Mouse (Mus musculus) layer of hippocampus, adult 2 months (tissue): ENCODE measurements at regions not wholly inside any gene's neighbourhood (a gene's known extent, or its start where the extent isn't known, plus 50 kb on each side); places are given as distances from the start of the nearest gene placed in this dataset.
A peak's percentile ranks its signal among the peaks of the same experiment; 100 is the strongest.

ENCODE experiments used
- DNase-seq, 2 experiments: peaks; one replicate each; pipeline ENCODE4 v3.0.0; 2022; ENCODE audit warnings: low spot score in 2 of 2
- H3K27ac ChIP-seq: fragments of 200-600 bp; 2 replicates; pipeline ENCODE4 v1.8.1; 2022
- H3K4me3 ChIP-seq: fragments of 200-600 bp; 2 replicates; pipeline ENCODE4 v1.8.1; 2022; ENCODE audit warnings: mild to moderate bottlenecking
- CTCF ChIP-seq: fragments of 200-600 bp; conservative IDR thresholded peaks from 2 replicates; pipeline ENCODE4 v1.8.1; 2022; ENCODE audit warnings: antibody characterized with exemption, mild to moderate bottlenecking, moderate library complexity

DNA sequence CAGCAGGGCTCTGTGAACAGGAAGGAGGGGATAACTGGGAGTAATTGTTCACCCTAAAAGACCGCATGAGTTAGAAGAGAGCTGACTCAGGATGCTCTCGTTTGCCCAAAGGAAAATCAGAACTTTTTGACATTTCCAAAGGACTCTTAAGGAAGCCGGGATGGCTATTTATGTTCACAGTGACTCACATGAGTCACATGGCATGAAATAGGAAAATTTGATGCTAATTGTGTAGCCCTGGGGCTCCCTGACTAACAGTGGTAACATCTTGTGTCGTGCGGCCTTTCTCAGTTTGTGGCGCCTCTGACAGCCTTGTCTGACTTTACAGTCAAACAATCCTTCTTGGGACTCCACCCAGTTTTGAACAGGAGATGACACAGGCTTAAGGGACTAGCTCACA lies 51.9 kb upstream of the Cacna1a start:
- Histone ChIP-seq H3K27ac (no peak overlapping the region), H3K4me3 (no peak overlapping the region)
- TF ChIP-seq CTCF, result no peak
- DNase-seq, result no peak

DNA sequence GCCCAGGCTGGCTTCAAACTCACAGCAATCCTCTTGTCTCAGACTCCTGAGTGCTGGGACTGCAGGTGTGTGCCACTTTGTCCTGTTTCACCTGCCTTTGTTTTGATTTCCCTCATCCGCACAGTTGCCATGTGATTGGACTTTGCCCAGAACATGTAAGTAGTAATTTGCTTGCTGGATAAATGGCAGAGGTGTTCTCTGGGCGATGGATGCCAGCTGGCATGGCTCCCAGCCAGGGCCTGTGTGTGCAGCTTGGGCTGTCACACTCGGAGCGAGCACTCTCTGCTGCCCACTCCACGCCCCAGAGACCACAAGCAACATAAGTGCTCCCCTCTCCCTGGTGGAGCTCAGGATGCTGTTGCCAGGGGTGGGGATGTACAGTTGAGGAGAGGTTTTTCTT lies 53.9 kb upstream of the Cacna1a start:
- no peak for DNase-seq
- H3K27ac ChIP-seq, result no peak overlapping the region
- TF ChIP-seq CTCF, result no peak

DNA sequence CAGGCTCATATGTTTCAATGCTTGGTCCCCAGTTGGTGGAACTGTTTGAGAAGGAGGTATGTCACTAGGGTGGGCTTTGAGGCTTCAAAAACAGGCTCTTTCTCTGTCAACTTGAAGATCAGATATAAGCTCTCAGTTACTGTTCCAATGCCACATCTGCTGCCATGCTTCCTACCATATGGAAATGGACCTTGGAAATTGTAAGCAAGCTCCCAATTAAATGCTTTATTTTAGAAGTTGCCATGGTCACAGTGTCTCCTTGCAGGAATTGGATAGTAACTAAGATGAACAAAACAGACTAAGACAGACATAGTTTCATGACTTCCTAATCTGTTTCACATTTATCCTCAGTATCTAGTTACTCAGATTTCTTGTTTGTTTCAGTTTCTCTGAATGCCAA lies 56.7 kb upstream of the Cacna1a start:
- Histone ChIP-seq H3K27ac (no peak overlapping the region), H3K4me3 (no peak overlapping the region)
- TF ChIP-seq CTCF, result no peak
- no peak for DNase-seq

More for the DNA sequence above, 53.9 kb upstream of the Cacna1a start:
- no peak overlapping the region for H3K4me3 ChIP-seq

DNA sequence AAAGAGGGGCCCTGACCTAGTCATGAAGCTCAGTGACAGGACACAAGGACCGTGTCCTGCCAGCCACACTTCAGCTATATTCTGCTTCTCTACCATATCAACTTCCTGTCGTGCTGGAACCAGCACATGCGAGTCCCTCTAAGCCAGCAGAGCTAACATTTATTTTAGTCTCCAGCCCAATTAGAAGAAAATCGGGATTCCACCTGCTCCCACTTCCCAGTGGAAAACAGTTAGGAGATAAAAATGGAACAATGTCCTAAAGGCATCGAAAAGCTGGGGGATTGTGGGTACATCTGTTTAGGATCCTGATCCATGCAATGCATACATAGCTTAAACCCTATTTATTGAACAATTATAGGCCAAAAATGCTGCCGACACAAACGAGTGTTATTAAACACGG lies 58.7 kb upstream of the Cacna1a start:
- Histone ChIP-seq H3K27ac (no peak overlapping the region; the same call in 1 of the 2 replicates), H3K4me3 (no peak overlapping the region)
- peak in 1 of 2 experiments; percentile 10 for DNase-seq
- no peak for TF ChIP-seq CTCF

DNA sequence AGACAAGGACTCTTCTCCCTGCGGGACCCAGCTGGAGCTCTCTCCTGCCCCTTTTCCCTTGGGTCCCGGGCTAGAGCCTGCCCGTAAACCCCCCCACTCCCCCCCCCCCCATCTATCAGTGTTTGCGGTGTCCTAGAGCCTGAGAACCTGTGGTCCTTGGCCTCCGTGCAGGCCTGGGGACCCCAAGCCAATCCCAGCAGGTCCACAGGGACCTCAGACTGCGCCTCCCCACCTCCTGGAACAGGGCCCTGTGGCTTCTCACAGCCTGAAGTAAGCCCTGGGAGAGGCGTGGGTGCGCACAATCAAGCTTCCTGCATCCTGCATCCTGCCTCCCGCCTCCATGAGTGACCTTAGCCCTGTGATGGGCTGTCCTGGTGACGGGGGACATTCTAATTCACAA lies 52.6 kb upstream of the Ccdc130 start:
- no peak for DNase-seq
- no peak overlapping the region for H3K4me3 ChIP-seq
- no peak overlapping the region for H3K27ac ChIP-seq
- no peak for TF ChIP-seq CTCF

DNA sequence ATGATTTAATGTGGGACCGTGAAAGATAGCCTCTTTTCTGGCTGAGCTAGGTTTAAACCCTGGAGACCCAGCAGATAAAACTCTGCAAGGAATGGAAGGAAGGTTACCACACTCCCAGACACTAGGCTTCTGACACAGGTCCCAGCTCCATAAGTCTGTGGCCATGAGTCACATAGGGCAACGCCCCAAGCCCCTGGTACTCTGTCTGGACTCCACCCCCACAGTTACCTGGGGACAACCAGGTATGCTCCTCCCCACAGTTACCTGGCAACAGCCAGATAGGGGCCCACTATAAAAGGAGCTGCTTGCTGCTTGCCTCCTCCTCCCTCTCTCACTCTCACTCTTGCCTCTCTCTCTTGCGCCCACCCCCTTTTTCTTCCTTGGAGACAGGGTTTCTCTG lies 51.7 kb upstream of the Ccdc130 start:
- DNase-seq, result no peak
- no peak for TF ChIP-seq CTCF
- Histone ChIP-seq H3K27ac (no peak overlapping the region), H3K4me3 (no peak overlapping the region)
